31 mouse cellular contexts compared by ENCODE assay signal in genomic region chr8:103425967-103426366, GRCm38 (mm10).
"Had no signal": no experiment of that assay in that cellular context is flagged by ENCODE, and none has a peak within 500 bp of the region (broad histone marks: within the 10 kb centered on the region; RNA-seq: fewer than 3 reads in every experiment).

No protein-coding gene starts in this region.

- H3K4me3 ChIP-seq: left cerebral cortex, adult 2 months; limb, embryonic 10.5 days; limb, embryonic 12.5 days; limb, embryonic 13.5 days; limb, embryonic 15.5 days; liver, embryonic 12.5 days; liver, embryonic 13.5 days; liver, embryonic 15.5 days; lung, embryonic 15.5 days; megakaryocyte, embryonic 14.5 days; midbrain, embryonic 10.5 days; midbrain, embryonic 12.5 days; midbrain, embryonic 13.5 days; midbrain, embryonic 15.5 days; myocyte had no signal

- H3K9me3 ChIP-seq: limb, embryonic 10.5 days; limb, embryonic 12.5 days; limb, embryonic 13.5 days; limb, embryonic 15.5 days; liver, embryonic 12.5 days; liver, embryonic 13.5 days; liver, embryonic 15.5 days; lung, embryonic 15.5 days; midbrain, embryonic 10.5 days; midbrain, embryonic 12.5 days; midbrain, embryonic 13.5 days; midbrain, embryonic 15.5 days had no signal

- H3K36me3 ChIP-seq: limb, embryonic 10.5 days; limb, embryonic 12.5 days; limb, embryonic 13.5 days; limb, embryonic 15.5 days; liver, embryonic 12.5 days; liver, embryonic 13.5 days; liver, embryonic 15.5 days; lung, embryonic 15.5 days; midbrain, embryonic 10.5 days; midbrain, embryonic 12.5 days; midbrain, embryonic 13.5 days; midbrain, embryonic 15.5 days had no signal

- H3K9ac ChIP-seq: limb, embryonic 12.5 days; limb, embryonic 13.5 days; limb, embryonic 15.5 days; liver, embryonic 12.5 days; liver, embryonic 13.5 days; liver, embryonic 14.5 days; liver, embryonic 15.5 days; liver, postnatal 0 days; lung, embryonic 14.5 days; lung, embryonic 15.5 days; midbrain, embryonic 12.5 days; midbrain, embryonic 13.5 days; midbrain, embryonic 15.5 days had no signal

- H3K4me2 ChIP-seq: limb, embryonic 12.5 days; limb, embryonic 13.5 days; limb, embryonic 15.5 days; liver, embryonic 11.5 days; liver, embryonic 12.5 days; liver, embryonic 13.5 days; liver, embryonic 15.5 days; lung, embryonic 14.5 days; lung, embryonic 15.5 days; midbrain, embryonic 12.5 days; midbrain, embryonic 13.5 days; midbrain, embryonic 15.5 days had no signal

- H3K4me1 ChIP-seq: limb, embryonic 12.5 days; limb, embryonic 13.5 days; limb, embryonic 15.5 days; liver, embryonic 12.5 days; liver, embryonic 13.5 days; liver, embryonic 15.5 days; lung, embryonic 15.5 days; megakaryocyte, embryonic 14.5 days; midbrain, embryonic 10.5 days; midbrain, embryonic 12.5 days; midbrain, embryonic 13.5 days; midbrain, embryonic 15.5 days had no signal

- DNase-seq: layer of hippocampus, postnatal 36 days; left cerebral cortex, postnatal 4 days; liver; liver, embryonic 13.5 days; liver, postnatal 0 days; lung, adult 18-20 months; lung, adult 2 months; lung, postnatal 10 days; lung, postnatal 14 days; lung, postnatal 36 days; lung, postnatal 4 days had no signal

- ATAC-seq: liver, embryonic 12.5 days; liver, postnatal 0 days; lung, postnatal 0 days; midbrain, embryonic 13.5 days; midbrain, embryonic 15.5 days; midbrain, embryonic 16.5 days had no signal

- H3K27ac ChIP-seq: left cerebral cortex, adult 2 months; limb, embryonic 10.5 days; limb, embryonic 12.5 days; limb, embryonic 13.5 days; limb, embryonic 15.5 days; liver, embryonic 12.5 days; liver, embryonic 13.5 days; liver, embryonic 14.5 days; liver, embryonic 15.5 days; lung, embryonic 15.5 days; macrophage; midbrain, embryonic 10.5 days; midbrain, embryonic 12.5 days; midbrain, embryonic 13.5 days; midbrain, embryonic 15.5 days had no signal

- H3K27me3 ChIP-seq: limb, embryonic 12.5 days; limb, embryonic 13.5 days; limb, embryonic 15.5 days; liver, embryonic 12.5 days; liver, embryonic 13.5 days; liver, embryonic 15.5 days; lung, embryonic 15.5 days; megakaryocyte, embryonic 14.5 days; midbrain, embryonic 12.5 days; midbrain, embryonic 13.5 days; midbrain, embryonic 15.5 days had no signal
